Mouse (Mus musculus) liver (tissue): ENCODE data around the gene Gm3173.
A peak's percentile ranks its signal among the peaks of the same experiment; 100 is the strongest.
"Not testable (repeated sequence)": the region's sequence is repeated elsewhere in the genome, so short reads cannot be mapped to it uniquely, and the experiment has no call there.

Source experiments
- DNase-seq: peaks from one replicate; pipeline ENCODE4 v3.0.0-alpha.2; 2020; ENCODE audit warnings: mixed read lengths

The Gm3173 gene

GRCm38 (mm10) chr14:4430692-4431091 is at the start of gene Gm3173:
TSS of gene Gm3173 (plus strand) at chr14:4430992.
- not testable (repeated sequence) for DNase-seq

- DNase-seq, result not testable (repeated sequence)
Measured at GRCm38 (mm10) chr14:4385606-4386005, 45.2 kb upstream of the Gm3173 start.

DNA sequence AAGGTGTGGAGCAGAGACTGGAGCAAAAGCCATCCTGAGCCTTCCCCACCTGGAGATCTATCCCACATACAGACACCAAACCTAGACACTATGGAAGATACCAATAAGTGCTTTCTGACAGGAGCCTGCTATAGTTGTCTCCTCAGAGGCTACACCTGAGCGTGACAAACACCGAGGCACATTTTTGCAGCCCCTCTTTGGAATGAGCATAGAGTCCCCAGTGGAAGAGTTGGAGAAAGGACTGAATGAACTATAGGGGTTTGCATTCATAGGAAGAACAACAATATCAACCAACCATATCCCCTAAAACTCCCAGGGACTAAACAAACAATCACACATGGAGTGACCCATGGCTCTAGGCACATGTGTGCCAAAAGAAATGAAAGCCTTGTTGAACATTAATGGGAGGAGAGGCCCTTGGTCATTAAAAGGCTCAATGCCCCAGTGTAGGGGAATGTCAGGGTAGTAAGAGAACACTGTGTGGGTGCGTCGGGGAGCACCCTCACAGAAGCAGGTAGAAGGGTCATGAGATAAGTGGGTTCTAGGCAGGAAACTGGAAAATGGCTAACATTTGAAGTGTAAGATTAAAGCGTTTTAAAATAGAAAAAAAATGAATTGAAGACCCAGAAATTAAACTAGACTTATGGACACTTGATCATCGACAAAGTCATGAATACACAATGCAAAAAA is 37.8 kb upstream of the Gm3173 start:
- DNase-seq, result not testable (repeated sequence)

GRCm38 (mm10) chr14:4397226-4397625 is 33.6 kb upstream of the Gm3173 start, which contains the start of gene Gm3159:
TSS of gene Gm3159 (plus strand) at chr14:4397526.
- not testable (repeated sequence) for DNase-seq

DNA sequence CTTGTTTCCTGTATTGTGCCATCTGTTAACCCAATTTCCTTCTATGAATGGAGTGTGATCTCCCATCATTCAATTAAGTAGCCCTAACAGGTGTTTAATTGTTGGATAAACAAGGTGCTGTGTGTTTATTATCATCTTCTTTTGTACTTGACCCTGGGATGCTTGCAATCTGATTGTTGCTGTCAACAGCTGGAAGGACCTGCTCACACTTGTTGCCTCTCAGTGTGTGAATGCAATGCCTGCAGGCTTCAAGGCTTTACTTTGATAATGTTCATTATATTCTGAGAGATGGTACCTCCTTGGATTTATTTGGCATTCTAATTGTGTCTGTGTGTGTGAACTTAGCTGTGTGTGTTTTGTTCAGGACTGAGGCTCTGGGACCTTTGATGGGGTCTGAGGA is 32.2 kb upstream of the Gm3173 start:
- DNase-seq, result not testable (repeated sequence)

- not testable (repeated sequence) for DNase-seq
Measured at GRCm38 (mm10) chr14:4400115-4400789, 30.5 kb upstream of the Gm3173 start.

GRCm38 (mm10) chr14:4401245-4401644 is 29.5 kb upstream of the Gm3173 start:
- not testable (repeated sequence) for DNase-seq

GRCm38 (mm10) chr14:4403840-4404239 is 27.0 kb upstream of the Gm3173 start:
- not testable (repeated sequence) for DNase-seq

DNA sequence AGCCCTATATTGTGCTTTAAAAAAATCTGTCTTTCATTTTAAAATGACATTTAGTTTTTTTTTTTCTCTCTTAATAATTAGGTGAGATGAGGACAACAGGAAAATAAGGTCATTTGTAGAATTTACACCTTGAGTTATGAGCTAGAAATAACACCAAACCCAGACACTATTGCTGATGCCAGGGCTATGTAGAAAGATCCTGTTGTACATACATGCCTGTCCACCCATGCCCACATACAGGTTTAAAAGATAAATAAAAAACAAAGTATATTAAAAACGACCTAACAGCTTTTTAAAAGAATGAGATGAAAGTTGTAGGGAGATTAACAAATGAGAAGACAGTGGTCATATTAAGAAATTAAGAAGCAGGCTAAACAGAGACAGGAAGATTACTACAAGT is 20.9 kb upstream of the Gm3173 start:
- not testable (repeated sequence) for DNase-seq

DNA sequence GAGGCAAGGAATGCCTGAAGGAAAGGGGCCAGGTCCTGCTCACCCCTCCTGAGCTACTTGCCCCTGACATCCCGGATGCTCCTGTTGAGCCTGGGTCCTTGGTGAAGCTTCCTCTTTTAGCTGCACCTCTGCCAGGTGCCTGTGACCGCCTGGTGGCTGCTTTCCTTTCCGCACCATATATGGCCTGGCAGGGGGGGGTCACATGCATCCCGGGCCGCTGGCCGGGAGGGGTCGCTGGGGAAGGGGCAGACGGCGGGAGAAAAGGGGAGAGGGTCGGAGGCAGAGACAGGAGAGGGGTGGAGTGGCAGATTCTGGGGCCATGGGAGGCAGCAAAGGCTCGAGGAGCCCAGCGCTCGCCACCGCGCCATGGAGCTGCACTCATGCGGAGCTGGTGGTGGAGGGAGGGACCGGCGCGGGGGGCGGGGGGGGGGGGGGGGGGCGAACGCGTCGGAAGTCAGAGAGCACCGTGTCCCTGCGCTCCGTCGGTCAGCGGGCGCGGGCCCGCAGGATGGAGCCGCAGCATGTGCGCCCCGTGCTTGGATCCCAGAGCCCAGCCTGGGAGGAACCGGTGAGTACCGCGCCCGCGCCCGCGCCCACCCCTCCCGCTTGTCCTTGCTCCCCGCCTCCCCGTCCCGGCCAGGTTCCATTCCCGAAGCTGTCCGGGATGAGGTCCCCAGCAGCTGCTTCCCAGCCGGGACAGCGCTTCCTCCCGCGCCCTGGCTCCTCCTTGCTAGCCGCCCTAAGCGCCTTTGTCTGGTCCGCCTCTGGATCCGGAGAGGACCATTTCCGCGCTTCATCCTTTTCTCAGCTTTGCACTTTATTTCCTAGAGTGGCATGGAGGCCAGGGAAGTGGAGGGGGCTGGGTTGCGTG is 15.6 kb upstream of the Gm3173 start, which contains the start of gene Gm3164:
Gene Gm3164, plus strand, starts transcription at position 484 of the 871 bp plus-strand sequence.
- DNase-seq, result peak; percentile 2

DNA sequence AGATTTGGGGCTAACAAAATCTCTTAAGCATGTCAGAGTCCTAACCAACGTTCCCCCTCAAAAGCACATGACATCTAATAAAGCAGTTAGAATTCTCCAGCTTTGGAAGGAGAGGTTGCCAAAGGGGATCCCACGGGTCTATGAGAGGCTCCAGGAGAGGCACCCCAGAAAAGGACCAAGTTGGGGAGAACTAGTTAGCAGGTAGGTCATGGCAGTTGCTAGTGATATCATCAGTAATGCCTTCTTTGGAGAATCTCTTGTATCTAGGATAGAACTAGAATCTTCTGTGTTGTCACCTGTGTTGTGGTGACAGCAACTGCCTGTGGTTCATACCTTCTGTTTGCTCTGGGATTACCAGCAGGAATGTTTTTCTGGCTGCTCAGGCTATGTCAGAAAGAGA is 50.7 kb downstream of the Gm3173 start, which contains the start of gene Gm3182:
Gene Gm3182, plus strand, starts transcription at position 301 of the 400 bp plus-strand sequence.
- not testable (repeated sequence) for DNase-seq

DNA sequence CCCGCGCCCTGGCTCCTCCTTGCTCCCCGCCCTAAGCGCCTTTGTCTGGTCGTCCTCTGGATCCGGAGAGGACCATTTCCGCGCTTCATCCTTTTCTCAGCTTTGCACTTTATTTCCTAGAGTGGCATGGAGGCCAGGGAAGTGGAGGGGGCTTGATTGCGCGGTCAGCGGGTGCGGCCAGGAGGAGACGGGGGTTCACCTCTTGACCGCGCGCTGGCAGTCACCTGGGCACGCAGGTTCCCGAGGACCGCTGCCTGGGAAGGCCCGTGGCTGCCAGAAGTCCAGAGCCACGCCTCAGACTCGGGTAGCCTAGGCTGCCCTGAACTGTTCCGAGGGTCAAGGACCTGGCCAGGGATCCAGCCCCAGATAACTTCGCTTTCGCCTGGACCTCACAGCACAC is 68.6 kb downstream of the Gm3173 start:
- not testable (repeated sequence) for DNase-seq

DNA sequence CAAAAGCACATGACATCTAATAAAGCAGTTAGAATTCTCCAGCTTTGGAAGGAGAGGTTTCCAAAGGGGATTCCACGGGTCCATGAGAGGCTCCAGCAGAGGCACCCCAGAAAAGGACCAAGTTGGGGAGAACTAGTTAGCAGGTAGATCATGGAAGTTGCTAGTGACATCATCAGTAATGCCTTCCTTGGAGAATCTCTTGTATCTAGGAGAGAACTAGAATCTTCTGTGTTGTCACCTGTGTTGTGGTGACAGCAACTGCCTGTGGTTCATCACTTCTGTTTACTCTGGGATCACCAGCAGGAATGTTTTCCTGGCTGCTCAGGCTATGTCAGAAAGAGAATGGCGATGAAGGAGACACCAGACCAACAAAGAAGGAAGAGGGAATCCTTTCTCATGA is 124.3 kb downstream of the Gm3173 start, which contains the start of gene Gm3047:
Gene Gm3047, plus strand, starts transcription at position 301 of the 400 bp plus-strand sequence.
- not testable (repeated sequence) for DNase-seq
